Mouse (Mus musculus) MEL (cell line): ENCODE measurements at regions not wholly inside any gene's neighbourhood (a gene's known extent, or its start where the extent isn't known, plus 50 kb on each side); places are given as distances from the start of the nearest gene placed in this dataset.
A peak's percentile ranks its signal among the peaks of the same experiment; 100 is the strongest.

Experiments used
- CTCF ChIP-seq, 3 experiments: IDR thresholded peaks in 2 of 3; conservative IDR thresholded peaks in 1 of 3; 2 replicates each; pipeline ENCODE4 v1.5.1; 2011 to 2012; ENCODE audit warnings: low read length in 3 of 3, low read depth in 2 of 3, mild to moderate bottlenecking in 2 of 3, improper control_type of control experiment in 1 of 3, inconsistent platforms in 1 of 3, mixed read lengths in 1 of 3, moderate library complexity in 1 of 3; ENCODE audit not compliant: control insufficient read depth in 1 of 3, insufficient read depth in 1 of 3, poor library complexity in 1 of 3, severe bottlenecking in 1 of 3
- ELF1 ChIP-seq: IDR thresholded peaks from 2 replicates; pipeline ENCODE4 v1.6.1; 2014; ENCODE audit warnings: low read depth, mild to moderate bottlenecking, inconsistent platforms, low read length, improper control_type of control experiment, moderate library complexity
- EP300 ChIP-seq, 2 experiments: IDR thresholded peaks; 2 replicates each; pipeline ENCODE4 v1.6.1; 2011; ENCODE audit warnings: improper control_type of control experiment in 2 of 2, low read length in 2 of 2, low read depth in 1 of 2, mild to moderate bottlenecking in 1 of 2
- GATA1 ChIP-seq: IDR thresholded peaks from 2 replicates; pipeline ENCODE4 v1.6.1; 2011; ENCODE audit warnings: low read depth, low read length, improper control_type of control experiment
- MAX ChIP-seq: IDR thresholded peaks from 2 replicates; pipeline ENCODE4 v1.6.1; 2011; ENCODE audit warnings: low read length, improper control_type of control experiment
- MYC ChIP-seq: IDR thresholded peaks from 2 replicates; pipeline ENCODE4 v1.6.1; 2011; ENCODE audit warnings: low read depth, mild to moderate bottlenecking, low read length, improper control_type of control experiment, moderate library complexity
- POLR2A ChIP-seq, 2 experiments: IDR thresholded peaks; 2 replicates each; pipeline ENCODE4 v1.6.1; 2011 to 2012; ENCODE audit warnings: low read length in 2 of 2, mild to moderate bottlenecking in 2 of 2, control low read depth in 1 of 2, improper control_type of control experiment in 1 of 2, low read depth in 1 of 2, moderate library complexity in 1 of 2; ENCODE audit not compliant: control insufficient read depth in 1 of 2, insufficient read depth in 1 of 2, poor library complexity in 1 of 2
- SIN3A ChIP-seq: IDR thresholded peaks from 2 replicates; pipeline ENCODE4 v1.6.1; 2012; ENCODE audit warnings: low read length, improper control_type of control experiment, inconsistent platforms
- UBTF ChIP-seq: IDR thresholded peaks from 2 replicates; pipeline ENCODE4 v1.6.1; 2012; ENCODE audit warnings: low read depth, mild to moderate bottlenecking, inconsistent platforms, low read length, improper control_type of control experiment, moderate library complexity, borderline replicate concordance; ENCODE audit not compliant: insufficient read depth

DNA sequence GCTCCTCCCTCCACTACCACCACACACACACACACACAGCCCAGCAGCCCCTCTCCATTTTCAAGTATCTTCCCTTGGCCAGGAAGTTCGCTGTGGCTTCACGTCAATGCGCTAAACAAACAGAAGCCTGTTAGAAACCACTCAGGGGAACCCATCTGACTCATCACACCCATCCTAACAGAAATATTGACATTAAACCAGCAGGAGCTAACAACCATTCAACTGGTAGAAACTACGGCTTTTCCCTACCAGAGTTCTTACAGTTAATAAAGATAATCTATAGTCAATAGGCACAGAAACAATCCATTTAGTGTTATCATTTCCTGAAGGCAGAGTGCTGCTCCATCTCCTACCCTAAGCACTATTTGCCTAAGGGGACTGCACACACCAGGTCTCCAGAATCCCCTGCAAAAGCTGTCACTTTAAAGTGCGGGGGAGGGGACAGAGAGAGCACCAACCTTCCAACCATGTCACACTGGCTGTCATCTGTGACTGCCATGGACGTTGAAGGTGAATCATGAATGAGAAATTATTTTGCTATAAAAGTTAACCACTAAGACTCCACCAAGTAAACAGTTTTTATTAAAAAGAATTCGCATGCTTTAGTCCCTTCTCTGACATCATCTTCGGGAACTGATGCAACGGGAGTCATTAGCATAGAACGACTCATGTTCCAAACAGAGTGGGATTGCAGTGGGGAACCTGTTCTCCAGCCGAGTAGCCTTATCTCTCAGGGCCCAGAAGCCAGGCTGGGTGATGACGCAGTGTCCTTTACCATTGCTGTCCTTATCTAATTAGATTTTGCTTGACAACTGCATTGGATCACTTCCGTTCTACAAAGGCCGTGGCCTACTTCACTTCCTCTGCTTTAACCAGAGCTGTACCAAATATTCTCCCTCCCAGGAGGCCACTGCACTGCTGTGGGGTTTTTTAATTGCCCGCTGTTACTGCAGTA, 91.0 kb downstream of the Actbl2 start:
- TF ChIP-seq CTCF (IDR thresholded peaks at IDR 0.05 in 2 of 3, conservative IDR thresholded peaks at IDR 0.05 in 1 of 3; ENCODE audit: control insufficient read depth in 1 of 3, insufficient read depth in 1 of 3, low read depth in 2 of 3, low read length in 3 of 3, poor library complexity in 1 of 3, severe bottlenecking in 1 of 3) (no peak), MYC (no peak), UBTF (no peak), GATA1 (peak; percentile 61), MAX (no peak), ELF1 (no peak), POLR2A (IDR thresholded peaks at IDR 0.05; ENCODE audit: control insufficient read depth in 1 of 2, insufficient read depth in 1 of 2, low read depth in 1 of 2, low read length in 2 of 2, poor library complexity in 1 of 2) (no peak), EP300 (IDR thresholded peaks at IDR 0.05; ENCODE audit: low read depth in 1 of 2, low read length in 2 of 2) (peak; percentile 65 to 68), SIN3A (no peak)
